Mouse (Mus musculus) MN1 (cell line): ENCODE data around the gene Lin28b.
"Not testable (repeated sequence)": the region's sequence is repeated elsewhere in the genome, so short reads cannot be mapped to it uniquely, and the experiment has no call there.

Experiments
- DNase-seq: peaks from one replicate; pipeline ENCODE4 v3.0.0-alpha.2; 2016; ENCODE audit warnings: low spot score

Lin28b gene

DNA sequence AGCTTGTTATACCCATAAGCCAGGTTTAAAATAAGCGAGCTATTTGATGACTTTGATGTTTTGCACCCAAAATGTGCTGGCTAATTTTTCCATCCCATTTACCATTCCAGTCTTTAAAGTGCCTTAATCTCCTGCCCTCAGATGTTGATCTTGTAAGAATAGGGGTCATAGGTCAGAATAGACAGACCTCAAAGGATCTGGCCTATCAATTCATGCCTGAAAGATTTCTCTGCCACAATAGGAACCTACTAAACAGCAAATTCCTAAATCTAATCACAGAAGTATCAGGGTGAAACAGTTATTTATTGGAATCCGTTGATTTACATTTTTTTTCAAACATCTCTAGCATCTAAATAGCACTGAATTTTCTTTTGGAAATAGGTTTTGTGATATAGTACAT lies 74.5 kb downstream of the Lin28b start:
- no peak for DNase-seq

DNA sequence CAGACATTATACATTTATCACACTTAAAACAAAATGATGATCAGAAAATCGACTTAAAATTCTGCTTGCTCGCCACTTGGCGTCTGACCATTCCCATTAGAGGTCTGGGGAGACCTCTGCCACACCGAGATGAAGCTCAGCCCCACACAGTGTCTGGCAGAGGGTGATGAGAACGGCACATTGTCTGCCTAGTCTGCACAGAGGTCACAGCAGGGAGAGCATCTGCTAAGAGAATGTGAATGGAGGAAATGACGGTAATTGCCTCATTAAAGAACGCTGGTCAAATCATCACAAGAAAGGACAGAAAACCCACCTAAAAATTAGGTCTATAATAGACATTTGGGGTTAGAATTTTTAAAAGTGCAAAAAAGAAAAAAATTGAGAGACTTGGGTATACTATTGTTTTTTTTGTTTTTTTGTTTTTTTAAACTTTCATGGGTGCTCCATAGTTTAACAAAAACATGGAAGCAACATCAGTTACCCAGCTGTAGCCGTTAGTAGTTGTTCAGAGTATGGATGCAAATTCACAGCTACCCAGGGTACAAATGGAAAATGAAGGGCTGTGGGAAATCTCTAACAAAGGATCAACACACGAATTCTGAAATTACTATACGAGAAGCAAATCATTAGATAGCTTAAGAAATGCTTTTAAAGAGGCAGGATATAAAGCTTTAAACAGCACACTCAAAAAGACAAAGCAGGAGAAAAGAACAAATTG lies 75.4 kb downstream of the Lin28b start:
- DNase-seq: no peak

DNA sequence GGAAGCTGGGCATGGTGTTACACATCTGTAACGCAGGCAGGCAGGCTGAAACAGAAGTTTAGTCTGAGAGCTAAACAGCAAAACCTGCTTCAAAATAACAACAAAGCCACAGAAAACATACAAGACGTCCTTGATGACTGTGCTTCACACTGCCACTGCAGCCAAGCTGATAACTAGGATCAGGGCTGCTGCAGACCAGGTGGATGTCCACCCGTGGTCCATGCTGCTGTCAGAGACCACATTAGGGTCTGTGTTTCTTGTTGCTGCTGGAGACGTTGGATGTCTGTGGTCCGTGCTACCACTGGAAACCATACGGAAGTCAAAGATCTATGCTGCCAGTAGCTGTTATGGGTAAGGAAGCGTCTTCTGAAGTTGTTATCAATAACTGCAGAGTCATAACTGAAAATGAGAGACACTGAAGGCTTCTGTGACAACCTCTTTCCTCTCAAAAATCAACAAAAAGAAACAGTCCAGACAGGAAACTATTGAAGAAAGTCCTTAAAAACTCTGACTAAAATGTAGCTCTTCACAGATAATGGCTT lies 86.4 kb downstream of the Lin28b start:
- no peak for DNase-seq

DNA sequence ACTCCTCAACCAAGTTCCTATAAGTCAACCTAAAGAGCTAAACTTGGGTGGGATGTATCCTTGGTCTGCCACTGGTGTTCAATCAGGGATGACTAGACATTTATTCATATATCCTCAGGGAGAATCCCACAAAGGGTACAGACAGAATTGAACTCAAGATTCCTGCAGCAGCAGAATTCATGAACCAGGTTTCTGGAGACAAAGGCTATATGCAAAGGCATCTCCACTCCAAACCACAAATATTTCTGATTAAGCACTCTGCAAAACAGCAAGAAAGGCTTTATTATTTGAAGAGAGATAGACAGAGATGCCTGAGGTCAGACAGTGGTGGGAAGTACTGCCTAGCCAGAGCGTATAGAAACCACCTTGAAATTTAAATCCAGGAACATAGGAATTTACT lies 88.0 kb downstream of the Lin28b start:
- no peak for DNase-seq

DNA sequence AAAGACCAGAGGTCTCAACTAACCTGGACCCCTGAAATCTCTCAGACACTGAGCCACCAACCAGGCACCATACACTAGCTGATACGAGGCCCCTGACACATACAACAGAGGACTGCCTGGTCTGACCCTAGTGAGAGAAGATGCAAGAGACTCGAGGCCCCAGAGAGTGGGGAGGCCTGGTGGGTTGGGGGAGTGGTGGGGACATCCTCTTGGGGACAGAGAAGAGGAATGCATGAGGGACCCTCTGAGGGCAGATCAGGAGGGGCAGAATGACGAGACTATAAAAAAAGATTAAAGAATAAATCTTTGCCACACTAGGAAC lies 103.6 kb downstream of the Lin28b start:
- no peak for DNase-seq

DNA sequence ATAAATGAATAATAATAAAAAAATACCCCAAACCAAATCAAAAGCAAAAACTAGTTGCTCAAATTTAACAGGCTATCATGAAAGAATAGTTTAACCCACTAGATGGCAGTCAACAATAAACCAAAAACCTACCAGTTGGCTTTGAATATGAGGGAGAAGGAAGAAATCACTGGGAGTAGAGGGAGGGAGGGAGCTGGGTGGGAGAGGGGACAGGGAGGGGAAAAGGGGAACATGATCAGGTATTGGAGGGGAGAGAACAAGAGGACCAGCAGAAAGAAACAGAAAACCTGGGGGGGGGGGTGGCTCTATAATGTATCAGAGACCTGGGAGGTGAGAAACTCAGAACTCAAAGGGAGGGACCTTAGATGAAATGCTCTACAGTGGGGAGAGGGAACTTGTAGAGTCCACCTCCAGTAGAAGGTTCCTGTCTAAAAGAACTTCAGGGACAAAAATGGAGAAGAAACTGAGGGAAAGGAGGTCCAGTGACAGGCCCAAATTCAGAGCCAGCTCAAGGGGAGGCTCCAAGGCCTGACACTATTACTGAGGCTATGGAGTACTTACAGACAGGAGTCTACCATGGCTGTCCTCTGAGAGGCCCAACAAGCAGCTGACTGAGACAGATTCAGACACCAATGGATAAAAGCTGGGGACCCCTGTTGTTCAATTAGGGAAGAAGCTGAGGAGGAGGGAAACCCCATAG lies 104.1 kb downstream of the Lin28b start:
- peak; percentile 71 for DNase-seq

DNA sequence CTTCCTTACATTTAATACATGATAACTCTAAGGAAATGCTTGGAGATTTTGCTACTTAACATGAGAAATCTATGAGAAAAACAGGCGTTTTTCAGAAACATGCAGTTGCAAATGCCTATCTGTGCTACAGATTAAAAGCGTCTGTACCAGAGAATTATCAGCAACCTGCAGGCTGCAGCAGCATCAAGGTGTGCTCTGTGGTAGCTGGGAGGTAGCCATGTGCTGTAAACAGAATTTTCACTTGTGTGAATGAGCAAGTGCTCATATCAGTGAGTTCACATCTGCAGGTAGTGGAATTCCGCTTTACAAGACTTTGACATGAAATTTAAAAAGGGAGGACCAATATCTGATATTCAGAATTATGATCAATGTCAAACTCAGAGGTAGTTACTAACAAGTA lies 107.9 kb downstream of the Lin28b start:
- DNase-seq: no peak

DNA sequence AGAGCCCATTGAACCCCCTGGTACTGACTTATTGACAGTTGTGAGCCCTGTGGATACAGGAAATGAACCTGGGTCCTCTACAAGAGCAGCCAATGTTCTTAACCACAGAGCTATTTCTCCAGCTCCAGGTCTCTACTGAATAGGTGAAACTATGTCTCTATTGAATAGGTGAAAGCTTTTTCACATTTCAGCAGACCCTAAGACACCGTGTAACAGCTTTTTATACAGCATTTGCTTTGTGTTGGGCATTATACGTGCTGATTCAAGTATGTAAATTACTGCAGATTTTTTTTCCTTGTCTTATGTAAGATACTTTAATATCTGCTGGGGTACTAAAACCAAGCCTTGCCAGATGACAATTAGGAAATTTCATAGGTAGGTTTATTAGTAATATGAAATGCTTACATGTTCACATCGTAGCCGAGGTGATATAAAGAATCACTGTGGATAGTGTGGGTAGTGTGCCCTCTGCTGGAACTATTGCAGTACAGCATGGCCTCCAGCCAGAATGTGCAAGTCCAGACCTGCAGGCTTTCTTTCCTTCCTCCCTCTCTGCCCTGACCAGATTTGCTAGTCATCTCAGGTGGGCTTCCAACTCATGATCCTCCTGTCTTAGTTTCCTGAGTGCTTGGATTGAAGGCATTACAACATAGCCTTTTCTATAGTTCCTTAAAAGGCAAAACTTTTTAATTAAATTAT lies 113.1 kb downstream of the Lin28b start:
- peak; percentile 89 for DNase-seq

DNA sequence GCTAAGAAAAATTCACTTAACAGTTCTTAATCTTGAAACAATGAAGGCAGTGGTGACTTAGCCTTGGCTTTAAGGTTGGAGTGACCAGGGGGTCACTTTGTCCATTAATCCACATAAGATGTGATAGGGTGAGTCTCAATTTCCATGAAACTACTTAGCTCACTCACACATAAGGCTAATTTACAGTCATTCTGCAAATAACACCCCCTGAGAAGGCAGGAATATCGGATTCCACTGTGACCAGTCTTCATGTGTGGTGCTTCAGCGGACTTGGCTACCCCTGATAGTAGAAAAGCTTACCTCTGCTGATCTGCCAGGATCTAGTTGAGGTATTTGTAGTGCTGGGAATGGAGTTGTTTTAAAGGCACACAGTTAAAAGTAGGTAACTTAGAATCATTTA lies 115.7 kb downstream of the Lin28b start:
- DNase-seq: no peak

DNA sequence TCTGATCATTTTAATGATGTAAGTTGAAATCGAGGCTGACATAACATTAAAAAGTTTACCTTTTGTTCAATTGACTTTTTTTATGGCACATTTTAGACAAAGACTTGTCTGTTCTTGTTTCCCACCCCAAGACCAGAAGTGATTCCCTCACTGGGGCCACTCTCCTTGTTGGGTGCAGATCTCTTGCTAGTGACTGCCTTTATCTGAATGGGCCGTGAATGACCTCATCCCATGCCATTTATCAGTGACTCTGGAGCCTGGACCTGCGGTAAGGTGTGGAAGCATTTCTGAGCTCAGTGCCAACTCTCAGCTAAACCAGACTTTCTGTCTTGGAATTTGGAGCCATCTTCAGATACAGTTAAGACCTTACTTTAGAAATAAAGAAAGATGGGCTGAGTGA lies 116.6 kb downstream of the Lin28b start:
- DNase-seq: no peak

DNA sequence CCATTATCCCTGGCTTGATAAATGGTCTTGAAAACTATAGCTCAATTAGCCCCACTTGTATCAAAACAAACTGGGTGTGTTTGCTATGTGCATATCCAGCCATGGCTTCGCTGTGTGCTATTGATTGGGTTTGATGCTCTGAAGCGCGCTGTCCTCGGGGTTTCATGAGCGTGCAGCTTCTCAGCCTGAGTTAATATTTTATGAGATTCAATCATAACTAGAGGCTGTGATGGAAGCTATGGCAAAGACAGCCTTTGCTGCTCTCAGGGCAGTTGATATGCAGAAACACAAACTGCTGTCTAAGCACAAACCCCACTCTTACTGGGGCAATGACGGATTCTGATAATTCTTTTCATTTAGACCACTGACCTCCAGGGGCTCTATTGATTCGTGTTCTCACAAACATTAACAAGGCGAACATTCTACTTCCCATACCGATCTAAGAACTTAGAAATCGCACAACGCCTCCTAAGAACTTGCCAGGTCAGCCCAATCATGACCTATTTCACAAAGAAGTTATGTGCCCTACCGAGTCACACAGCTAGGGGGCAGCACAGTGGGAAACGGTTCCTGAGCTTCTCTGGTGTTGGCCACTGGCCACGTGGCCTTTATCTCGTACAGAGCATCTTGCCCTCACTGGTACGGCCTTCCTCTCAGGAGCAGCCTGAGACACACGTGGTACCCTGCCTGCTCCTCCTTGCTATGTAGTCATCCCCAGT lies 119.0 kb downstream of the Lin28b start:
- DNase-seq: no peak

DNA sequence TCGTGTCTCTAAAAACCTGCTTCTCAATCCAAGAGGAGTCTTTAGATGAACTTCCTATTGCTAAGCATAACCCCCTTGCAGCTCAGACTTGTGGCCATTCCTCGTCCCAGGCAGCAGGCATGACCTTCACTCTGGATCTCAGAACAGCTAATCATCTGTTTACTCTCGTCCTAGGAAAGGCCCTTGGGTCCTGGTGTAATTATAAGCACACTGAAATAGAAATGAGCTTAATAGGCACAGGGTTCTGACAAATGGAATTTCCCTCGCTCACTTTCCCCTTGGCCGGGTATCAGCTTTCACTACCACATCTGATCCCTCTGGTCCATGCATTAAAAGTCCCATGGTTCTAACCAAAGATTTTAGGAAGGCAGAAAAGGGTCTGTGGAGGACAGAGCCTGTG lies 122.8 kb downstream of the Lin28b start:
- DNase-seq: no peak

DNA sequence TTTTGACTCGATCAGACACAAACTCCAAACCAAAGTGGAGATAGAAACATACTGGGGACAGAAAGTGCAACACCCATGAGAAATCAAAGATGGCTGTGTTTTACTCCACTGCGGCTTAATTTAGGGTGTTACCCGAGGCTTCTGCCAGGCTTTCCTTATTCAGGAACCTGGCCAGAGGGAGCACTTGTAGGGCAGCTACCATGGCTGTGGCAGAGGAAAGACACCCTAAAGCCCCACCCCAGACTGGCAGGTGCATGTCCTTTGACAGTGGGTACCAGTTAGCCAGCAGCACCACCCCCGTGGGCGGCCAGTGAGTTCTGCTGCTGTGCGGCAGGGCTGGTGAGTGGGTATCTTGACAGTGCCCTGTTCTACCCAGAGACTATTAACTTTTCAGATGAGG lies 130.1 kb downstream of the Lin28b start:
- no peak for DNase-seq

DNA sequence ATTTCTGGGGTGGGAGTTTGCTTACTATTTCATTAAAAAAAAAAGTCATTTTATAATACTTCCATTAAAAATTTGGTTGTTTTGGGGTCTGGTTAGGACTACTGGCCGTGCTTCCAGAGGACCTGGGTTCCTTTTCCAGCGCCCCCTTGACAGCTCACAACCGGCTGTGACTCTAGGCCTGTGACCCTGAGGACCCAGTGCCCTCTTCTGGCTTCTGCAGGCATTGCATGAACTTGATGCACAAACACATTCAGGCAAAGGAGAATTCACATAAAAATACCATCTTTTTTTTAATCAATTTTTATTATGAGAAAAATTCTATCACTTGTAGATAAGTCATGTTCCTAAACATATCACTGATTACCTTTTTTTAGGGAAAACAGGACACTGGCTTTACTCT lies 138.1 kb downstream of the Lin28b start:
- not testable (repeated sequence) for DNase-seq

DNA sequence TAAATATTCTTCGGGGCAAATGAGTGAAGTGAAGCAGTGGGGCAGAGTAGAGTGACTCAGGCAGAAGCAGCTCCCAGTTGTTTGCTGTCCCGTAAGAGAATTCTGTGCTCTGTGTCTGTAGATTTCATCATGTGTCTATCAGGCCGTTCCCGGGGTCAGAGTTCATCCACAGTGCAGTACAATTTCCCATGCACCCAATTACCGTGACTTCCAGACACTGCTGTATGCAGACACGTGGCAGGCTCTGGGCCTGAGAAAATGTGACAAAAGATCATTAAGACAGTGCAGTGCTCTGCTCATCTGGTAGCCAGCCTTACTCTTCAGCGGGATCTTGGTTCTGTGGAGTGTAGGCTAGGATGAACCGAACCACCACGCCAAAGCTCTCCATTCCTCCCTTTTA lies 141.0 kb downstream of the Lin28b start:
- peak; percentile 77 for DNase-seq

DNA sequence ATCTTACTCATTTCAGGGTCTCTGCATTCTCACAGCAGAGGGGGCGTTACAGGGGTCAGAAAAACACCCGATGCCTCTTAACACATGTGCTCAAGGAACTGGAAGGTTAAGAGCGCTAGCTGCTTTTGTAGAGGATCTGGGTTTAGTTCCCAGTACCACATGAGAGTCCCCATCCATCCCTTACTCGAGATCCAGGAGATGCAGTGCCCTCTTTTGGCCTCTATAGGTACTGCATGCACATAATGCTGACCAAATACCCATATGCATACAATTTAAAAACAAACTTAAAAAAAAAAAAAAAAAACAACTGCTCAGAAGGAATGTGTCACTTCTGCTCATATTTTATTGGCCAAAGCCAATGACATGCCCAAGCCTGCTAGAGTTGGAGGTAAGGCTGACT lies 141.8 kb downstream of the Lin28b start:
- no peak for DNase-seq

DNA sequence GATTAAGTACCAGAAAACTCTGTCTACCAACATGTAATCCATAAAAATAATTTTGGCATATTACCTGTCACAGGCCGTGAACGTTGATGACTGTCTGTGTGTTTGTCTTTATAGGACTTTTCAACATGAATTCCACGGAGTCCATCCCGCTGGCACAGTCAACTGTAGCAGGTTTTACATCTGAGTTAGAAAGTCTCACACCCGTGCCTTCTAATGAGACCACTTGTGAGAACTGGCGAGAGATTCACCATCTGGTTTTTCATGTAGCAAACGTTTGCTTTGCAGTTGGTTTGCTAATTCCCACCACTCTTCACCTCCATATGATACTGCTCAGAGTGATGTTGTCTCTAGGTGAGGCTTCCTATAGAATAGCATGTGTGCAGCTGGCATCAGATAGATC lies 147.1 kb downstream of the Lin28b start:
- no peak for DNase-seq

DNA sequence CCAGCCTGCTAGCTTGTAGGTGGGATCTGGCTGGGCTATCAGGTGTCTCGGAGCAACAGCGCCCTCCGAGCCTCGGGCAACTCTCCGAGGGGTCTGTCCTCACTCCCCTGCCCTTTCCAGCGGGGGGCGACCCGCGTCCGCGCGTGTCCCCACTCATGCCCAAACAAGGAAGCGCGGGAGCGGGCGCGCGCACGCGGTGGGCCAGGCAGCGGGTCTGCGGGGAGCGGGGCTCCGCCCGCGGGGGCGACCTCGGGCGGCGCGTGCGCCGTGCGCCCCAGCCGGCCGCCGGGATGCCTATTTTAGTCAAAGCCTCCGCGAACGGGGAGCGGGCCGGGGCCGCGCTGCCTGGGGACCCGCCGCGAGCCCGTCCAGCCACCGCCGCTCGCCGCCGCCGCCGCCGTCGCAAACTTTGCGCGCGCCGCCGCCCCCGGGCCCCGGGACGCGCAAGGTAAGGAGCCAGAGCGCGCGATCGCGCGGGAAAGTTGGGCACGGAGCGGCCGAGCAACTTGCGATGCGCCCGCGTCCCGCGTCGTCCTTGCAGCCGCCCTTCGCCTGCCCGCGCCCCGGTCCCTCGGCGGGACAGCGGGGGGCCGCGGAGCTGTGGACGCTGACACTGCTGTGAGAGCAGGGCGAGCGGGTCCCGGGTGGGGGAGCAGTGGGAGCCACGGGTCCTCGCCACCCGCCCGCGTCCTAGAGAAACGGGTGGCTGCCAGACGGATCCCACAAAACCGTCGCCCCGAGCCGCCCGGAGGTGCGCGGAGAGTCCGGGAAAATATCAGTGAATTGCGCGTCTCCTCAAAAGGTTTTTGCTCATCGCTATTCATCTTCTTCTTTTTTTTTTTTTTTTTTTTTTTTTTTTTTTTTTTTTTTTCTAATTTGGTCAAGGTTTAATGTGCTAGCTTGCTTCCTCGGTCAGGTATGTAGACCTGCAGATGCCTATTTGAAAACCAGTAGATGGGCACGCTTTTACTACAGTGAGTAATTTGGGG lies 150.5 kb downstream of the Lin28b start, which contains the start of gene Bves:
Gene Bves (plus strand): TSS at position 339 of the 989 bp plus-strand sequence.
- DNase-seq: peak; percentile 72

DNA sequence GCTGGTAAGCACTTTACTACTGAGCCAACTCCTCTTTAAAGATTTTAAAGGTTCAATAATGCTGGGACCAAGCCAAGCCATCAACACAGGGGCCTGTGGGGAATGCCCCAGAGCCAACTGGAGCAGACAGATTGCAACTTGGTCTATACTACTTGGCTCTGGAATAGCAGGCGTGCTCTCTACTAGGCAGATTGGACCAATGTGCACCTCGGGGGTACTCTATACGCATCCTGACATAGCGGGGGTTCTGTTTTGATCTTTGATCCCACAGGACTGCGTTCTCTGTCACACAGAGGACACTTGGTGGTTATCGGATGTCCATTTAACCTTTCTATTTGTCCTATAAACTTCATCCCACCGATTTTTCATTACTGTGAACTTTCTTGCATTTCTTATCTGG lies 151.3 kb downstream of the Lin28b start:
- peak; percentile 22 for DNase-seq

DNA sequence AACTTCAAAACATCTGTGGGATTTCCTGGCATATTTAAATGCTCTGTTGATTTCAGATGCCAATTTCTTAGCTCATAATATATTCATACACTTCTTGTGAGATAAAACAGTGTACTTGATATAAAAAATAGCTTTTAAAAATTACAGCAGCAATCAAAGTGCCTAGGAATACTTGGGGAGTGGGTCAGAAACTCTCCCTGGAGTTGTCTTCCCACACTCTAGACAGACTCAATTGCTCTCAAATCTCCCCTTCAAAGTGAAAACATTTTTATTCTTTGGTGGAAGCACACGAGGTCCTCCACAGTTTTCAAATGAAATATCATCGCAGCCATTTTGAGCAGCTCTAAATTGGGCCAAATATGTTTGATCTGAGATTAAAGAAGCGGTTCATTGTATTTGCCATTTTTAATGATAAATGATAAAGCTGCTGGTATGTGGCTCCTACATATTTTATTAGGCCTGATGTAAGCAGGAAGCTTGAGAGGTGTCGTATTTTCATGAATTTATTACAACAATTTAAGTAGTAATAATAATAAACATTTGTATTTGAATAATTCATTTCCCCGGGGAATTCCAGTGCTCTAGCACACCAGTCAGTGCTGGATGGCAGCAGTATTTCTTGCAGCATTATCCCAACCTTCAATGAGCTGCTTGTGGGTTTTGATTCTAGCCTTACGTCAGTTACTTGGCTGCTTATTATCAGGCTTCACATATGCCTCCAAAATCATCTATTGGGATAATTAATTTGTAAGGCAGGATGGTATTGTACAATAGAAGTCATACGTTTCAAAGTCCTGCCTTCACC lies 157.8 kb downstream of the Lin28b start:
- DNase-seq: no peak
